Mouse (Mus musculus) heart, postnatal 4 days (tissue): ENCODE results near the gene Gm21988. TPM values are rescaled to one million over a fixed set of nuclear protein-coding genes. Genes with fewer than 3 reads are reported as not detected.
A peak's percentile ranks its signal among the peaks of the same experiment; 100 is the strongest.

Experiments
- DNase-seq: peaks from one replicate; pipeline ENCODE4 v3.0.0; 2021
- total RNA-seq, 2 experiments: library from RNA; stranded (reverse); gene quantifications; 2 replicates each; pipeline ENCODE4 v1.2.3; 2021

Gm21988 gene
- total RNA-seq, 2 experiments from 2014 or later, result 2.4 to 2.6 TPM

GRCm38 (mm10) chr11:70216103-70216502, 23.5 kb downstream of the Gm21988 start:
- DNase-seq, result no peak

- no peak for DNase-seq
Observed at GRCm38 (mm10) chr11:70215301-70215700, 24.3 kb downstream of the Gm21988 start.

DNA sequence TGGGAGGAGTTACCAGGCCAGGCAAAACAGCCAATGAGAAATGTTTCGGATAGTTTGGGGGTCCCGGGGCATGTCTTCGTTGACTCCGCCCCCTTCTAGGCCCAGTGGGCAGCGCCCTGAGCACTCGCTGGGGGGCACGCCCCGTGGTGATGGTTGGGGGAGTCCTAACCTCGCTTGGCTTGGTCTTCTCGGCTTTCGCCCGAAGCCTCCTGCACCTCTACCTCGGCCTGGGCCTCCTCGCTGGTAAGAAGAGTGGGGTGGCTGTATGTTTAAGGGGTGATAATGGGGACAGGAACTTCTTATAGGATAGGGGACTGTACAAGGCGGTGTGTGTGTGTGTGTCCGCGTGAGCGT, 24.8 kb downstream of the Gm21988 start:
- DNase-seq, result peak; percentile 16

- DNase-seq, result peak; percentile 17
Observed at GRCm38 (mm10) chr11:70214191-70214855, 25.3 kb downstream of the Gm21988 start.

GRCm38 (mm10) chr11:70213736-70214135, 25.9 kb downstream of the Gm21988 start:
- DNase-seq, result no peak

DNA sequence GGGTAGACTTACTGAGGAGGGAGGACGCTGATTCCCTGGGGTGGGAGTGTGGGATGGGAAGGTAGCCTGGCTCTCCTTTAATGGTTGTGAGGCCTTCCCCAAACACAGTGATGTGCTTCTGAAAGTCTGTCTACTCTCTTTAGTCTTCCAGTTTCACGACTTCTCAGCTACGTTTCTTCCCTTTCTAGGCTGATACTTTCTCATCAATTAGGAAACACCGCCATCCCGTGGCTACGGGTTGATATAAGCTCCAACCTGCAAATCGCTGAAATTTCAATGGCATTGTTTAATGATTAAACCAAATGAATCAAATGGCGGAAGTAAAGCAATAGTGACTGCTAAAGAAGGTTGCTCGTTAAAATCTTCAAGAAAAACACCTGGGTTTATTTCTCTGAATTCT, 26.7 kb downstream of the Gm21988 start:
- DNase-seq, result peak; percentile 76

DNA sequence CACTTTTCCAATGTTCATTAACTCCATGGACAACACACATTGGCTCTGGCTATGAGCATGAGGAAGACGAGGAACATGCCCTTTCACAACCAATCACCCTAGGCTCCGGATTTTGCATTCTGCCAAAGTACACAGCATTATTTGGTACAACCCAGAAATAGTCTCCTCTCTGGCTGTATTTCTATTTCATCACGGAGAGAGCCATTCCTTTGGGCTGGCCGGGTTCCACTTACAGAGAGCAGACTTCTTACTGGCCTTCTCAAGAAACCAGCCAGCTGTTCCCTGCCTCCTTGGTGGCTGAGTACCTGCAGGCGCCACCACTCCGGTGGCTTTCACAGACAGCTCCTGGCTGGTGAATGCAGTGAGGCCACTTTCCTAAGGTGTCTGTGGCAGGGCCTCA, 27.2 kb downstream of the Gm21988 start, which contains the start of gene Slc16a11:
Gene Slc16a11, plus strand, starts transcription at position 330 of the 400 bp plus-strand sequence.
- DNase-seq, result no peak

DNA sequence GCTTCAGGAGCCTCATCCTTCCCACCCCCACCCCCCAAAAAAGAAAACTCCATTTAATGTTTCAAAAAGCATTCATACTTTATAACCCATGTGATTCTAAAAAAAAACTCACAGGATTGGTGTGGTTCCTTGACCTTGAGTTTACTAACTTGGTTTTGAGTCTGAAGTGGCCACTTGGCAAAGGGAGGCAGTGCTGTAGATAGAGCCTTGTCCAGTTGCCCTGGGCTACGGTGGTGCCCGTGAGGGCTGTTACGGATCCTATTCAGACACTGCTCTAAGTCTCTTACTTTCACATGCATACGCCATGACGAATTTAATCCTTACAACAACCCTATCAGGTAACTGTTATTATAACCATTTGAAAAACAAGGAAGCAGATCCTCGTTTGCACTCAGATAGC, 27.7 kb downstream of the Gm21988 start:
- DNase-seq, result no peak

GRCm38 (mm10) chr11:70210681-70211080, 28.9 kb downstream of the Gm21988 start:
- no peak for DNase-seq

GRCm38 (mm10) chr11:70208778-70209388, 30.7 kb downstream of the Gm21988 start:
- DNase-seq, result no peak

GRCm38 (mm10) chr11:70207283-70207682, 32.3 kb downstream of the Gm21988 start:
- no peak for DNase-seq

DNA sequence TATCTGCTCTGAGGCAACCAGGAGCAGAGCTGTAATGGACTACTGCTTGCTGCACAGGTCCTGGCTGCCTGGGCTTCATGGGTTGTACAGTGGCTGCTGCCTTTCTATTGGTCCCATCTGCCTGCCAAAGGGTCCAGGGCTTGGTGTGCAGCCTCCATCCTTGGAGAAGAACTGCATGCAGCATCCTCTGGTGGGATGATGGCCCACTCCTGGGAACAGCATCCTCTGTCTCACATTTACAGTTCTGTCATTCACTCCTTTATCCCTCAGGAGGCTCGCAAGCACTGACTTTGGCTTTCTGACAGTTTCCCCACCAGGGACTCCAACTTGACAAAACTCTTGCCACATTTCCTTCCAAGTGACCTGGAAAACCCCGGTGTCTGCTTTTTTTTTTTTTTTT, 32.8 kb downstream of the Gm21988 start:
- DNase-seq, result no peak

DNA sequence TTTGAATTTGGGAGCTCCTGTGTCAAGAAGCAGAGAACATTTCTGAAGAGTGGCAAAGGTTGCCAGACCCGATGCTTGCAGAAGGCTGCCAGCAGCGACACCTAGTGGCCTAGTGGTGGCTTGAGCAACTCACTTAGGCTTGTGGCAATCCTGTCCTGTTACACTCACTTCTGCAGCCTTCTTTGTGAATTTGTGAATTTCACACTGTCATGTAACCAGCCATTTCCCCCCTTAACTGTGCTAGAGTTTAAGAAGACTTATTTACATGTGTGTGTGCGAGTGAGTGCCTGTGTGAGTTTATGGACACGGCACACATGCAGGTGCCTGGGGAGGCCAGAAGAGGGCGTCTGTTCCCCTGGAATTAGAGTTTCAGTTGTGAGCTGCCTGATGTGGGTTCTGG, 37.9 kb downstream of the Gm21988 start:
- DNase-seq, result peak; percentile 88

DNA sequence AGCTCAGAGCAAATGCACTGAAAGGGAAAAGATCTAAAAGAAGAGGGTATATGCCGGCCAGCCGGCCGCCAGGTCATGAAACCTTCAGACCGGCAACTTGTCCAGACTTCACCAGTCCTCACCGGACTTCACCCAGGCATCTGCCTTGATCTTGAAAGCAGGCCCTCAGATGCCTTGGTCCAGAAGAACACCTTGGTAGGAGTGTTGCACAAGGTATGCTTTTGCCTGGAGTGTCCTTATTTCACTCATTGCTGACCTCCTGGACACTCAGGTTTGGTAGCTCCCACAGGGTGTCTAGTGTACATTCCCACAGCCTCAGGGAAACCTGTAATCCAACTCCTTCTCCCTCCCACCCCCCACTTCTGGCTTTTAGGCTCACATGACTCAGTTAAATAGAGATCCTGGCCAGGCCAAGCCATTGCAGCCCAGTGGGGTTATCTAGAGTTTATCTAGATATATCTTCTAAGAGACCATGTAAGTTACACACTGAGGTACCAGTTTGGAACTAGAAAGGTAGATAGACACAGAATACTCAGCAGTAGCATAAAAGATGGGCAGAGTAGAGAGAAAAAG, 39.5 kb downstream of the Gm21988 start:
- no peak for DNase-seq

- DNase-seq, result no peak
Observed at GRCm38 (mm10) chr11:70199107-70199506, 40.5 kb downstream of the Gm21988 start.

DNA sequence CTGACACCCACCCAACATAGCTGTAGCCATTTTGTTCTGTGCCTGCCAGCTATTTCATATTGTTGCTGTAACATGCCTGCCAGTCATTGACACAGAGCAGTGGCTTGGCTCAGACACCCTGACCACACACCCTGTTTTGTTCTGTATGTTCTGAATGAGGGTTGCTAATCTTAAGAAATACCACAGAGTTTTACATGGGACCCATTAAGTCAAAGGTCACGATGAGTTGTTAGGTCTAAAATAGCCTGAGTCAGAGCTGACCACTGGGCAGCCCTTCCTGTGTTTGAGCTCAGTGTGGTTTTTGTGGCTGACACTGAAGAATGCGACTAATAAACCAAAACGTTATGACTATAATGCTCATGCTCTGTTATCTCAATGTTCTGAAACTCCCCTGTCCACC, 41.3 kb downstream of the Gm21988 start:
- DNase-seq, result no peak

DNA sequence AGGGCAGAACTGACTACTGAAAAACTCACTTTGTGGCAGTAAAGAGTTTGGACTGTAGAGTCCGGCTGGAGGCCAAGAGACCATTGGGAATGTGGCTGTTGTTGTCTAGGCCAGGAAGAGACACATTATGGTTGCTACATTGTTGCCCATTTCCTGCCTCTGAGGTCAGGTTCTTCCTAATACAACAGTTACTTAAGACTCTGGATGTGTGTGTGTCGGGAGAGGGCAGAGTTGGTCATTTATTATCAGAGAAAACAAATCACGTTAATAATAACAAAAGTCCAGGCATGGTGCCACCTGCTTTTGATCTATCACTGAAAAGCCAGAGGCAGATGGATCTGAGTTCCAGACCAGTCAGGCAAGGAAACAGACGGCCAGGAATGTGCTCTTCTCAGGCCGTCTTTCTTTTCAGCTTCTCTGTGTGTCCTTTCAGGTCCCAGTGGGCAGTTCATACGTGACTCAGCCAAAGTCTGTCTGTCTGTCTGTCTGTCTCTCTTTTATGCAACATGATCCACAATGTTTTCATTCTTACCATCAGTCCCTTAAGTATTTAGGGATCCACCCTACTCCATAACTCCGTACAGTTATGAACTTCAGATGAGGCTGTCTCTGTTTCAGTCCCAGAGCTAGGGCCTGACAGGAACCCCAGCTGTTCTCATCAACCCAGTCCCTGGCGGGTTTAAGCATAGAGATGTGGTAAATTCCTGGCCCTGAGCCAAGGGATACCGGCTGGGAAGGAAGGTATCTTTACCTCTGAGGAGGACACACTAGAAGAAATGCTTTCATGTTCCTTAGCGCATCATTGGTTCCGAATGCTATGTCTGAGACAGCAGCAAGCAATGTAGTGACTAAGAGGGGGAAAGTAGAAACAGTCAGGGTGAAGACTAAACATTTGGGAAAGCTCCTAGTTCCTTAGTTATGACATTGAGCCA, 46.0 kb downstream of the Gm21988 start:
- DNase-seq, result no peak

- DNase-seq, result no peak
Observed at GRCm38 (mm10) chr11:70192157-70192556, 47.5 kb downstream of the Gm21988 start.

GRCm38 (mm10) chr11:70191188-70191587, 48.4 kb downstream of the Gm21988 start:
- DNase-seq, result no peak

DNA sequence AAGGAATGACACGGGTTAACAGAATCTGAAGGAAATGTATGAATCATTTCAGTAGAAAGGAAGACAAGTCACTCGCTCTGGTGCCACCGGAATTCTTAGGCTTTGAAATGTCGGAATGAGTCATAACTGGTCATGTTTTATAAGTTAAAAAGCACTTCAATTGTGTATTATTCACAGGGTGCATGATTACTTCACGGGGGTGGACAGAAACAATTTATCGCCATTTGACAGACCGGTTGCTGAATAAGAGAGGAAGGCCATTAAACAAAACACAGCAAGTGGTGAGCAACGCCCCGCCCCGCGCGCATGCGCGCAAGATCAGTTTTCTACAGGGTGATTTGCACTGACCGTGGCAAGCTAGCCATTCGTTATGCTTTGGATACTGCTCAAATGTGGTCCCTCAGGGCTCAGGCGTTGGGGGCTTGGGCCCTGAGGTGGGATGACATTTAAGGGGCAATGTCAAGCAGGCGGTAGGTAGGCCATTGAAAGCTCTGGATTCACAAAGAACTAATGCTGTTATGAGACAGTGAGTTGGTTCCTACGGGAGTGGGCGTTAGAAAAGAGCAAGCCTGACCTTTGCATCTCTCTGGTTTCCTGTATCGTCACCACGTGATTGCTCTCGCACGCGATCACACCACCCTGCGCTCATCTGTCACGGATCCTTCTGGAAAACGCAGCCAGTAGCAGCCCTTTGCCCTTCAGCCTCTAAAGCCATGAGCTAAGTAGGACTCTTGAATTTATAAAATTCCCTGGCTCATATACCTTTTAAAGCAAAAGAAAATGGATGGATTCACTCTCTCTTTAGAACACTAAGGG, 50.1 kb downstream of the Gm21988 start:
- DNase-seq, result no peak
